Mouse (Mus musculus): Measurements from ENCODE around the gene Shisal2a. TPM values are rescaled to one million over a fixed set of nuclear protein-coding genes. Genes with fewer than 3 reads are reported as not detected.

The Shisal2a gene
- polyA plus RNA-seq, 1 experiment from 2014 or later, result 1.1 TPM

GRCm38 (mm10) chr4:108394236-108394635, 11.1 kb upstream of the Shisal2a start:
- H3K9me3 ChIP-seq (ENCODE audit: low read length), result no peaks in the 10 kb centered on the region
- no peak overlapping the region for H3K9ac ChIP-seq (replicated peaks; ENCODE audit: low read depth)
- ATAC-seq, result no peak
- no peak for TF ChIP-seq EP300 (IDR thresholded peaks at IDR 0.05)
- TF ChIP-seq CTCF (IDR thresholded peaks at IDR 0.05), result no peak
- DNase-seq (ENCODE audit: low spot score), result no peak
- H3K4me3 ChIP-seq (ENCODE audit: low read depth, low read length), result no peak overlapping the region
- H3K27ac ChIP-seq (ENCODE audit: low read length), result no peak overlapping the region
- no peaks in the 10 kb centered on the region for H3K4me1 ChIP-seq (ENCODE audit: insufficient read depth, low read depth, low read length)
- H3K4me2 ChIP-seq (replicated peaks; ENCODE audit: low read depth, low read length), result no peak overlapping the region
- no peaks in the 10 kb centered on the region for H3K36me3 ChIP-seq (ENCODE audit: insufficient read depth, low read length)
- H3K27me3 ChIP-seq (replicated peaks; ENCODE audit: insufficient read depth, low read length), result no peaks in the 10 kb centered on the region

GRCm38 (mm10) chr4:108392558-108392957, 9.4 kb upstream of the Shisal2a start:
- Histone ChIP-seq H3K9ac (replicated peaks; ENCODE audit: low read depth) (no peak overlapping the region), H3K36me3 (ENCODE audit: insufficient read depth, low read length) (no peaks in the 10 kb centered on the region), H3K9me3 (ENCODE audit: low read length) (no peaks in the 10 kb centered on the region), H3K4me2 (replicated peaks; ENCODE audit: low read depth, low read length) (no peak overlapping the region), H3K4me3 (ENCODE audit: low read depth, low read length) (no peak overlapping the region), H3K4me1 (ENCODE audit: insufficient read depth, low read depth, low read length) (no peaks in the 10 kb centered on the region), H3K27me3 (replicated peaks; ENCODE audit: insufficient read depth, low read length) (no peaks in the 10 kb centered on the region), H3K27ac (ENCODE audit: low read length) (no peak overlapping the region)
- no peak for DNase-seq (ENCODE audit: low spot score)
- WGBS, result 64% methylated on average over 2 of the region's 2 CpGs
- no peak for TF ChIP-seq CTCF (IDR thresholded peaks at IDR 0.05)
- TF ChIP-seq EP300 (IDR thresholded peaks at IDR 0.05), result no peak
- ATAC-seq, result no peak

GRCm38 (mm10) chr4:108391124-108391523, 8.0 kb upstream of the Shisal2a start:
- Histone ChIP-seq H3K4me3 (ENCODE audit: low read depth, low read length) (no peak overlapping the region), H3K9ac (replicated peaks; ENCODE audit: low read depth) (no peak overlapping the region), H3K4me2 (replicated peaks; ENCODE audit: low read depth, low read length) (no peak overlapping the region), H3K9me3 (ENCODE audit: low read length) (no peaks in the 10 kb centered on the region), H3K27ac (ENCODE audit: low read length) (no peak overlapping the region), H3K36me3 (ENCODE audit: insufficient read depth, low read length) (no peaks in the 10 kb centered on the region), H3K4me1 (ENCODE audit: insufficient read depth, low read depth, low read length) (no peaks in the 10 kb centered on the region), H3K27me3 (replicated peaks; ENCODE audit: insufficient read depth, low read length) (no peaks in the 10 kb centered on the region)
- no peak for ATAC-seq
- WGBS, result 64% methylated on average over 5 of the region's 5 CpGs
- no peak for DNase-seq (ENCODE audit: low spot score)
- TF ChIP-seq CTCF (IDR thresholded peaks at IDR 0.05) (no peak), EP300 (IDR thresholded peaks at IDR 0.05) (no peak)

GRCm38 (mm10) chr4:108388741-108389140, 5.6 kb upstream of the Shisal2a start:
- Histone ChIP-seq H3K36me3 (ENCODE audit: insufficient read depth, low read length) (no peaks in the 10 kb centered on the region), H3K4me2 (replicated peaks; ENCODE audit: low read depth, low read length) (no peak overlapping the region), H3K9me3 (ENCODE audit: low read length) (no peaks in the 10 kb centered on the region), H3K4me1 (ENCODE audit: insufficient read depth, low read depth, low read length) (no peaks in the 10 kb centered on the region), H3K4me3 (ENCODE audit: low read depth, low read length) (no peak overlapping the region), H3K27ac (ENCODE audit: low read length) (no peak overlapping the region), H3K27me3 (replicated peaks; ENCODE audit: insufficient read depth, low read length) (no peaks in the 10 kb centered on the region), H3K9ac (replicated peaks; ENCODE audit: low read depth) (no peak overlapping the region)
- ATAC-seq, result no peak
- TF ChIP-seq EP300 (IDR thresholded peaks at IDR 0.05) (no peak), CTCF (IDR thresholded peaks at IDR 0.05) (no peak)
- WGBS, result 83% methylated on average over 3 of the region's 3 CpGs
- DNase-seq (ENCODE audit: low spot score), result no peak

- TF ChIP-seq EP300 (IDR thresholded peaks at IDR 0.05) (peak; percentile 64), CTCF (IDR thresholded peaks at IDR 0.05) (peak; percentile 65)
- DNase-seq (ENCODE audit: low spot score), result peak; percentile 96
- under 1% methylated on average over 18 of the region's 18 CpGs for WGBS
These were observed 4.6 kb upstream of the Shisal2a start for GRCm38 (mm10) chr4:108387681-108388253.

GRCm38 (mm10) chr4:108387106-108387505, 4.0 kb upstream of the Shisal2a start:
- Histone ChIP-seq H3K4me3 (ENCODE audit: low read depth, low read length) (no peak overlapping the region), H3K36me3 (ENCODE audit: insufficient read depth, low read length) (no peaks in the 10 kb centered on the region), H3K4me2 (replicated peaks; ENCODE audit: low read depth, low read length) (peak overlapping the region; percentile 60), H3K4me1 (ENCODE audit: insufficient read depth, low read depth, low read length) (no peaks in the 10 kb centered on the region), H3K9ac (replicated peaks; ENCODE audit: low read depth) (no peak overlapping the region), H3K27me3 (replicated peaks; ENCODE audit: insufficient read depth, low read length) (0 out of 2 replicates have a peak, but pooled peaks cover 8% of the 10 kb centered on the region), H3K27ac (ENCODE audit: low read length) (0 out of 2 replicates have a peak overlapping the region, but pooled peaks have one; percentile 44), H3K9me3 (ENCODE audit: low read length) (no peaks in the 10 kb centered on the region)
- ATAC-seq, result peak; percentile 43
- no peak for TF ChIP-seq EP300 (IDR thresholded peaks at IDR 0.05)
- TF ChIP-seq CTCF (IDR thresholded peaks at IDR 0.05), result no peak
- WGBS, result 31% methylated on average over 4 of the region's 4 CpGs
- DNase-seq (ENCODE audit: low spot score), result no peak

More at GRCm38 (mm10) chr4:108387681-108388253, 4.6 kb upstream of the Shisal2a start:
- peak overlapping the region; percentile 44 for H3K27ac ChIP-seq (ENCODE audit: low read length)
- H3K27me3 ChIP-seq (replicated peaks; ENCODE audit: insufficient read depth, low read length), result 0 out of 2 replicates have a peak, but pooled peaks cover 2% of the 10 kb centered on the region
- ATAC-seq, result peak; percentile 92
- H3K4me2 ChIP-seq (replicated peaks; ENCODE audit: low read depth, low read length), result peak overlapping the region; percentile 60
- 0 out of 2 replicates have a peak overlapping the region, but pooled peaks have one; percentile 43 for H3K9ac ChIP-seq (replicated peaks; ENCODE audit: low read depth)
- no peaks in the 10 kb centered on the region for H3K36me3 ChIP-seq (ENCODE audit: insufficient read depth, low read length)
- H3K4me1 ChIP-seq (ENCODE audit: insufficient read depth, low read depth, low read length), result no peaks in the 10 kb centered on the region
- H3K4me3 ChIP-seq (ENCODE audit: low read depth, low read length), result peak overlapping the region; percentile 34
- no peaks in the 10 kb centered on the region for H3K9me3 ChIP-seq (ENCODE audit: low read length)

Measured in lung, postnatal 0 days (tissue).